Mouse (Mus musculus) leukemia stem cell, adult 10-12 weeks (primary cell): ENCODE data around the gene Smyd2. TPM values are rescaled to one million over a fixed set of nuclear protein-coding genes. Genes with fewer than 3 reads are reported as not detected.

Experiments used
- polyA plus RNA-seq: library from polyadenylated mRNA; stranded (reverse); fragments of >175 nt; gene quantifications from 2 replicates; pipeline ENCODE4 v1.2.3, GENCODE M21; 2012; ENCODE audit warnings: low replicate concordance

The Smyd2 gene
- 10.5 and 14.0 TPM in 2 replicates for polyA plus RNA-seq

GRCm38 (mm10) chr1:189921818-189922592, at the start of gene Smyd2:
Gene Smyd2 (minus strand): TSS chr1:189922363.

Other genes with a start within 250 kb of the Smyd2 start
- 6.4 and 7.2 TPM in 2 replicates for gene Cenpf, start 234.3 kb downstream of the Smyd2 start, polyA plus RNA-seq
- 6.3 and 10.3 TPM in 2 replicates for gene Ptpn14, start 194.1 kb downstream of the Smyd2 start, polyA plus RNA-seq
- 1.1 and 1.2 TPM in 2 replicates for gene Prox1, start 248.4 kb upstream of the Smyd2 start, polyA plus RNA-seq